In the genomic region with DNA sequence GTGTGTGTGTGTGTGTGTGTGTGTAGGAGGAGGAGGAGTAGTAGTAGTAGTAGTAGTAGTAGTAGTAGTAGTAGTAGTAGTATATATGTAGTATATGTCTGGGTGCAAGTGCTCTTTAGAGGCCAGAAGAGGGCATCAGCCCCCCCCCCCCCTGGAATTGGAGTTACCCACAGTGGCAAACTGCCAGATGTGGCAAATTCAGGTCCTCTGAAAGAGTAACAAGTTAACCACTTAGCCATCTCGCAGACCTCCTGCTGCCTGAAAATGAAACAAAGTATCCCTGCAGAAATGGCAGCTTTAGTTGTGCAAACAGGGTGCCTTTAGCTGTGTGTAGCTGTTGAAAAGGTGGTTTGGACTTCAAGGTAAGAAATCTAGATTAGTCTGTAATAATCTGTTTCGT, we compare ENCODE assay signal across 8 mouse cellular contexts. TPM values are rescaled to one million over a fixed set of nuclear protein-coding genes. Genes with fewer than 3 reads are reported as not detected.
DNase-seq lines count a peak whose midpoint lies in the region; ATAC-seq lines count a peak whose summit lies in the region.

No protein-coding gene starts in this region.

- H3K9me3 ChIP-seq in hindbrain, embryonic 10.5 days, result no peaks in the 10 kb centered on the region
- H3K9me3 ChIP-seq in hindbrain, embryonic 11.5 days (ENCODE audit: control insufficient read depth, low read length), result no peaks in the 10 kb centered on the region

- no peak overlapping the region for H3K27ac ChIP-seq in hindbrain, embryonic 10.5 days
- H3K27ac ChIP-seq in hindbrain, embryonic 11.5 days (ENCODE audit: low read depth, low read length), result no peak overlapping the region

- H3K4me2 ChIP-seq in hindbrain, embryonic 11.5 days (replicated peaks; ENCODE audit: low read depth, low read length), result no peak overlapping the region

- H3K36me3 ChIP-seq in hindbrain, embryonic 10.5 days, result peaks cover 28% of the 10 kb centered on the region
- no peaks in the 10 kb centered on the region for H3K36me3 ChIP-seq in hindbrain, embryonic 11.5 days (ENCODE audit: control insufficient read depth, insufficient read depth, low read length)

- H3K4me1 ChIP-seq in hindbrain, embryonic 10.5 days (replicated peaks), result peaks cover 19% of the 10 kb centered on the region
- no peaks in the 10 kb centered on the region for H3K4me1 ChIP-seq in hindbrain, embryonic 11.5 days (replicated peaks; ENCODE audit: control insufficient read depth, insufficient read depth, low read length)

- no peak overlapping the region for H3K9ac ChIP-seq in hindbrain, embryonic 11.5 days (ENCODE audit: low read depth, low read length)

- ATAC-seq in hindbrain, embryonic 11.5 days (ENCODE audit: low FRiP score), result no peak

- H3K4me3 ChIP-seq in hindbrain, embryonic 10.5 days, result peak overlapping the region; percentile 87
- no peak overlapping the region for H3K4me3 ChIP-seq in hindbrain, embryonic 11.5 days (ENCODE audit: low read depth, low read length)

- H3K27me3 ChIP-seq in hindbrain, embryonic 10.5 days (ENCODE audit: insufficient read depth, poor library complexity, severe bottlenecking), result no peaks in the 10 kb centered on the region
- H3K27me3 ChIP-seq in hindbrain, embryonic 11.5 days (ENCODE audit: control insufficient read depth, insufficient read depth, low read length), result no peaks in the 10 kb centered on the region

- 76% methylated on average over 2 of the region's 2 CpGs for WGBS in hindbrain, embryonic 10.5 days
- WGBS in hindbrain, embryonic 11.5 days, result 83% methylated on average over 2 of the region's 2 CpGs

- no peak for DNase-seq in hindbrain, embryonic 10.5 days (ENCODE audit: low spot score)
- no peak for DNase-seq in hindbrain, embryonic 11.5 days (ENCODE audit: low spot score)
- DNase-seq in T-cell, adult 2 months (ENCODE audit: low spot score), result peak; percentile 5
- DNase-seq in induced T-regulatory cell, adult 2 months (ENCODE audit: low read depth), result peak; percentile 73
- DNase-seq in lung, postnatal 25 days (ENCODE audit: low spot score), result peak; percentile 12
- DNase-seq in layer of hippocampus, adult 9-10 months (ENCODE audit: low spot score), result no peak
- DNase-seq in yolk sac, embryonic 10.5 days (ENCODE audit: low spot score), result no peak
- no peak for DNase-seq in embryo, embryonic 9.5 days (ENCODE audit: extremely low spot score)

RNA-seq across cellular contexts. Expression of gene Sfxn1, which starts 1.8 kb away (rescaled TPM):
- 66.8 and 70.5 TPM in 2 replicates for polyA plus RNA-seq in hindbrain, embryonic 10.5 days (2016; fragmentation: Nextera tagmentation; extraction: Ambion mirVana)
- 87.5 and 89.9 TPM in 2 replicates for polyA plus RNA-seq in hindbrain, embryonic 11.5 days (2014; fragmentation: Nextera tagmentation; extraction: Ambion mirVana)

RNA-seq across cellular contexts. Expression of gene Drd1, which starts 18.0 kb away (rescaled TPM):
- polyA plus RNA-seq in hindbrain, embryonic 10.5 days (2016; fragmentation: Nextera tagmentation; extraction: Ambion mirVana), result 0.61 and 0.86 TPM in 2 replicates
- polyA plus RNA-seq in hindbrain, embryonic 11.5 days (2014; fragmentation: Nextera tagmentation; extraction: Ambion mirVana), result 0.21 and 0.65 TPM in 2 replicates

Comparison
In these comparisons a context has a peak if more than half of its experiments do, and no peak if none do; other contexts are left out.
1. DNase-seq: peak in T-cell, adult 2 months (single experiment), induced T-regulatory cell, adult 2 months (single experiment) and lung, postnatal 25 days (single experiment); none in hindbrain, embryonic 10.5 days (single experiment), hindbrain, embryonic 11.5 days (single experiment), layer of hippocampus, adult 9-10 months (single experiment), yolk sac, embryonic 10.5 days (single experiment) and embryo, embryonic 9.5 days (single experiment).